Mouse (Mus musculus): ENCODE results near the gene Src. TPM values are rescaled to one million over a fixed set of nuclear protein-coding genes. Genes with fewer than 3 reads are reported as not detected.

Gene Src
- polyA plus RNA-seq, 1 experiment from 2014 or later, result 23.1 TPM

GRCm38 (mm10) chr2:157451372-157452040, 33.3 kb downstream of the Src start:
- Histone ChIP-seq H3K9me3 (peaks cover 4% of the 10 kb centered on the region; the same call in 1 of the 2 replicates), H3K4me1 (peaks cover 32% of the 10 kb centered on the region), H3K27ac (replicated peaks) (peak overlapping the region; percentile 40; the same call in 1 of the 2 replicates), H3K36me3 (replicated peaks) (peaks cover 89% of the 10 kb centered on the region), H3K4me3 (no peak overlapping the region), H3K27me3 (replicated peaks; ENCODE audit: low read depth, poor library complexity, severe bottlenecking) (no peaks in the 10 kb centered on the region; the same call in 1 of the 2 replicates)
- DNase-seq (ENCODE audit: low spot score), result no peak
- WGBS, result 90% methylated on average over 7 of the region's 7 CpGs

DNA sequence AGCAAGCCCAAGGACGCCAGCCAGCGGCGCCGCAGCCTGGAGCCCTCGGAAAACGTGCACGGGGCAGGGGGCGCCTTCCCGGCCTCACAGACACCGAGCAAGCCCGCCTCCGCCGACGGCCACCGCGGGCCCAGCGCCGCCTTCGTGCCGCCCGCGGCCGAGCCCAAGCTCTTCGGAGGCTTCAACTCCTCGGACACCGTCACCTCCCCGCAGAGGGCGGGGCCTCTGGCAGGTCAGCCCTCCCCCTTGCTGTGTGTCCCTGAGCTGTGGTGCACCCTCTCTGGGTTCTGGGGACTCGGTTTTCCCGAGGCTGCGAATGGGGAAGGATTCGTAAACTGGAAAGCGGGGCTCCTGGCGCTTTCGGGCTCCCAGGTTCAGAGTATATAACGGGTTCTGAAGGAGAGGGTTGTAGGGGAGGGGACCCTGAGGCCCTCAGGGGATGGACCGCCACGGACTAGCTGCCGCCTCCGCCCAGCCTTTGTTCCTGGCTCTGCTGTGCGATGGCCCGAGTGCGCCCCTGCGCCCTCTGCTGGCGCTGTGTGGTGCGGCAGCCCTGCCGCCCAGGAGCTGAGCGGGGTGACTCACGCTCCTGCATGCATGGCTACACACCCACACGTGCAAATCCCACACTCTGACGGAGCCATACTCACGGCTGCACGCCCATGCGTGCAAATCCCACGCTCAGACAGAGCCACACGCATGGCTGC, 39.0 kb downstream of the Src start:
- H3K4me1 ChIP-seq, result peaks cover 79% of the 10 kb centered on the region
- no peaks in the 10 kb centered on the region; the same call in 1 of the 2 replicates for H3K27me3 ChIP-seq (replicated peaks; ENCODE audit: low read depth, poor library complexity, severe bottlenecking)
- peak; percentile 94 for DNase-seq (ENCODE audit: low spot score)
- peaks cover 82% of the 10 kb centered on the region for H3K36me3 ChIP-seq (replicated peaks)
- WGBS, result under 1% methylated on average over 56 of the region's 56 CpGs
- H3K4me3 ChIP-seq, result peak overlapping the region; percentile 56
- peak overlapping the region; percentile 99 for H3K27ac ChIP-seq (replicated peaks)
- no peaks in the 10 kb centered on the region for H3K9me3 ChIP-seq

- peak; percentile 90 for DNase-seq (ENCODE audit: low spot score)
- Histone ChIP-seq H3K4me1 (peaks cover 89% of the 10 kb centered on the region), H3K27me3 (replicated peaks; ENCODE audit: low read depth, poor library complexity, severe bottlenecking) (no peaks in the 10 kb centered on the region; the same call in 1 of the 2 replicates), H3K27ac (replicated peaks) (peak overlapping the region; percentile 99), H3K36me3 (replicated peaks) (peaks cover 79% of the 10 kb centered on the region), H3K4me3 (peak overlapping the region; percentile 56; the same call in 1 of the 2 replicates), H3K9me3 (no peaks in the 10 kb centered on the region)
- 13% methylated on average over 14 of the region's 14 CpGs for WGBS
These were observed 40.2 kb downstream of the Src start for GRCm38 (mm10) chr2:157458472-157458871.

DNA sequence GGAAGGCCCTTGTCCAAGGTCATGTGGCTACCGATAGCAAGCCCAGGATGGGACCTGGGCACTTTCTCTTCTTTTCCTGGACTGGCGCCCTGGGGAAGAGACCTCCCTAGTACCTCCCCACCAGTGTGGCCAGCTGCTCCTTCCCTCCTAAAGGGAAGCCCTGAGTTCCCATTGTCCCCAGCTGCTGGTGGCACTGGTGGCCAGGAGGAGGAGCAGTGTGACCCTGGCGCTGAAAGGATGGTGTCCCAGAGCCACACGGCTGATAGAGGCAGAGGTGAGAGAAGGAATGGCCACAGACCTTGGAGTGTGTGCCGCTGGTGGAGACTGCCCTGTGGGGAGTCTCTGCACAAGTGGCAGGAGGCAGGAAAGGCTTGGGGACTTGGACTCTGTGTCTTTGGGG, 41.5 kb downstream of the Src start:
- peak; percentile 62 for DNase-seq (ENCODE audit: low spot score)
- Histone ChIP-seq H3K4me3 (no peak overlapping the region), H3K27me3 (replicated peaks; ENCODE audit: low read depth, poor library complexity, severe bottlenecking) (no peaks in the 10 kb centered on the region; the same call in 1 of the 2 replicates), H3K4me1 (peaks cover 89% of the 10 kb centered on the region), H3K27ac (replicated peaks) (peak overlapping the region; percentile 99), H3K9me3 (no peaks in the 10 kb centered on the region), H3K36me3 (replicated peaks) (peaks cover 77% of the 10 kb centered on the region)
- WGBS, result 25% methylated on average over 5 of the region's 5 CpGs

GRCm38 (mm10) chr2:157462776-157463710, 44.8 kb downstream of the Src start:
- Histone ChIP-seq H3K9me3 (no peaks in the 10 kb centered on the region), H3K36me3 (replicated peaks) (peaks cover 86% of the 10 kb centered on the region), H3K27ac (replicated peaks) (peak overlapping the region; percentile 99), H3K4me1 (peaks cover 100% of the 10 kb centered on the region), H3K4me3 (peak overlapping the region; percentile 46), H3K27me3 (replicated peaks; ENCODE audit: low read depth, poor library complexity, severe bottlenecking) (no peaks in the 10 kb centered on the region; the same call in 1 of the 2 replicates)
- 35% methylated on average over 20 of the region's 20 CpGs for WGBS
- DNase-seq (ENCODE audit: low spot score), result peak; percentile 89

GRCm38 (mm10) chr2:157463887-157464745, 45.9 kb downstream of the Src start:
- no peaks in the 10 kb centered on the region; the same call in 1 of the 2 replicates for H3K27me3 ChIP-seq (replicated peaks; ENCODE audit: low read depth, poor library complexity, severe bottlenecking)
- 12% methylated on average over 16 of the region's 16 CpGs for WGBS
- H3K9me3 ChIP-seq, result no peaks in the 10 kb centered on the region
- H3K36me3 ChIP-seq (replicated peaks), result peaks cover 86% of the 10 kb centered on the region
- H3K4me3 ChIP-seq, result peak overlapping the region; percentile 46
- H3K27ac ChIP-seq (replicated peaks), result peak overlapping the region; percentile 99
- DNase-seq (ENCODE audit: low spot score), result peak; percentile 71
- peaks cover 98% of the 10 kb centered on the region for H3K4me1 ChIP-seq

GRCm38 (mm10) chr2:157464746-157465126, 46.5 kb downstream of the Src start:
- Histone ChIP-seq H3K27me3 (replicated peaks; ENCODE audit: low read depth, poor library complexity, severe bottlenecking) (no peaks in the 10 kb centered on the region), H3K9me3 (no peaks in the 10 kb centered on the region), H3K36me3 (replicated peaks) (peaks cover 86% of the 10 kb centered on the region), H3K4me3 (peak overlapping the region; percentile 46), H3K4me1 (peaks cover 97% of the 10 kb centered on the region), H3K27ac (replicated peaks) (peak overlapping the region; percentile 99)
- DNase-seq (ENCODE audit: low spot score), result peak; percentile 94
- 0% methylated on average over 12 of the region's 12 CpGs for WGBS

GRCm38 (mm10) chr2:157466836-157467235, 48.6 kb downstream of the Src start:
- H3K4me1 ChIP-seq, result peaks cover 97% of the 10 kb centered on the region
- DNase-seq (ENCODE audit: low spot score), result peak; percentile 58

DNA sequence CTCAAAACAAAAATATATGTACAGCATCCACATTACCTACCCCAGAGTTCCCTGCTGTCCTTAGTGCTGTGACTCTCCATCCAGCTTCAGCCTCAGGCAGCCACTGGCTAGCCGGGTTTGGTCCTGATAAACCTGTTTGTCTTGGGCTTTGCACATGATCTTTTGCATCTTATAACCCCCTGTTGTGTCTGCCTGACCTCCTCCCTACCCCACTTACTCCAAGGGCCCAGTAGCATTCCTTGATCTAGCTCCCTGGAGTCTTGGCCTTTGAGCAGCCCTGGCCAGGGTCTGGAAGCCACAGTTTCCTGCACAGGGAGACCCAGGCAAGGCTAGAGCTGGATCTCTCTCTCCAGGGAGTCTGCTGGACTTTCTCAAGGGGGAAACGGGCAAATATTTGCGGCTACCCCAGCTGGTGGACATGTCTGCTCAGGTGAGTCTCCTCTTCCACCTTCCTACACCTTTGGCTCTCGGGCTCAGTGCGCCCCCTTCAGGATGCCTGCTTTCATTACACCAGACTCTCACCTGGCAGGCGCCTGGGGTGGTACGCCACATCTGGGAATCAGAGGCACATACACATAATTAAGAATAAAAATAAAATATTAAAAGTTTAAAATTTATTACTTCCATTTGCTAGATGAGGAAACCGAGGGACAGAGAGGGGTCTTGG, 50.0 kb downstream of the Src start:
- Histone ChIP-seq H3K4me1 (peaks cover 97% of the 10 kb centered on the region), H3K27ac (replicated peaks) (peak overlapping the region; percentile 99; the same call in 1 of the 2 replicates), H3K27me3 (replicated peaks; ENCODE audit: low read depth, poor library complexity, severe bottlenecking) (no peaks in the 10 kb centered on the region), H3K9me3 (no peaks in the 10 kb centered on the region), H3K4me3 (no peak overlapping the region), H3K36me3 (replicated peaks) (peaks cover 76% of the 10 kb centered on the region)
- 57% methylated on average over 8 of the region's 8 CpGs for WGBS
- no peak for DNase-seq (ENCODE audit: low spot score)

More at GRCm38 (mm10) chr2:157466836-157467235, 48.6 kb downstream of the Src start:
- peak overlapping the region; percentile 99 for H3K27ac ChIP-seq (replicated peaks)
- H3K36me3 ChIP-seq (replicated peaks), result peaks cover 86% of the 10 kb centered on the region
- 19% methylated on average over 7 of the region's 7 CpGs for WGBS
- no peaks in the 10 kb centered on the region for H3K27me3 ChIP-seq (replicated peaks; ENCODE audit: low read depth, poor library complexity, severe bottlenecking)
- H3K4me3 ChIP-seq, result no peak overlapping the region
- H3K9me3 ChIP-seq, result no peaks in the 10 kb centered on the region

- Histone ChIP-seq H3K4me3 (no peak overlapping the region), H3K9me3 (no peaks in the 10 kb centered on the region), H3K27ac (replicated peaks) (peak overlapping the region; percentile 88), H3K4me1 (peaks cover 97% of the 10 kb centered on the region), H3K36me3 (replicated peaks) (peaks cover 60% of the 10 kb centered on the region), H3K27me3 (replicated peaks; ENCODE audit: low read depth, poor library complexity, severe bottlenecking) (no peaks in the 10 kb centered on the region)
- WGBS, result 73% methylated on average over 7 of the region's 7 CpGs
- no peak for DNase-seq (ENCODE audit: low spot score)
These were observed 53.0 kb downstream of the Src start for GRCm38 (mm10) chr2:157471292-157471691.

- WGBS, result 31% methylated on average over 6 of the region's 6 CpGs
- DNase-seq (ENCODE audit: low spot score), result no peak
These were observed 53.5 kb downstream of the Src start for GRCm38 (mm10) chr2:157471737-157472136.

More at GRCm38 (mm10) chr2:157471737-157472136, 53.5 kb downstream of the Src start:
- no peaks in the 10 kb centered on the region for H3K9me3 ChIP-seq
- H3K36me3 ChIP-seq (replicated peaks), result peaks cover 56% of the 10 kb centered on the region
- H3K27ac ChIP-seq (replicated peaks), result peak overlapping the region; percentile 88
- no peaks in the 10 kb centered on the region for H3K27me3 ChIP-seq (replicated peaks; ENCODE audit: low read depth, poor library complexity, severe bottlenecking)
- H3K4me1 ChIP-seq, result peaks cover 97% of the 10 kb centered on the region
- H3K4me3 ChIP-seq, result no peak overlapping the region

Measured in embryonic facial prominence, embryonic 10.5 days (tissue).